Mouse (Mus musculus) MEL (cell line): ENCODE results near the gene Kcnn1. TPM values are rescaled to one million over a fixed set of nuclear protein-coding genes. Genes with fewer than 3 reads are reported as not detected.
A peak's percentile ranks its signal among the peaks of the same experiment; 100 is the strongest.

Experiments used
- DNase-seq: peaks from one replicate; pipeline ENCODE4 v3.0.0; 2011; ENCODE audit warnings: low read depth, low spot score
- H3K27ac ChIP-seq: 2 replicates; pipeline ENCODE4 v1.5.1; 2012; ENCODE audit warnings: low read depth, mild to moderate bottlenecking, control low read depth, low read length, moderate library complexity; ENCODE audit not compliant: control insufficient read depth
- H3K27me3 ChIP-seq, 2 experiments: fragments of 150-350 bp in 1 of 2; sonication (generic) in 1 of 2; 2 replicates each; pipeline ENCODE4 v1.6.1; 2012; ENCODE audit warnings: low read length in 2 of 2, mild to moderate bottlenecking in 2 of 2, improper control_type of control experiment in 1 of 2, moderate library complexity in 1 of 2; ENCODE audit not compliant: insufficient read depth in 2 of 2, control insufficient read depth in 1 of 2
- H3K36me3 ChIP-seq, 2 experiments: 2 replicates each; pipeline ENCODE4 v1.6.1; 2012 to 2014; ENCODE audit warnings: low read length in 2 of 2, improper control_type of control experiment in 1 of 2, inconsistent platforms in 1 of 2, mild to moderate bottlenecking in 1 of 2; ENCODE audit not compliant: insufficient read depth in 2 of 2, control insufficient read depth in 1 of 2
- H3K4me1 ChIP-seq, 2 experiments: fragments of 150-350 bp in 1 of 2; sonication (generic) in 1 of 2; 2 replicates each; pipeline ENCODE4 v1.6.1; 2012; ENCODE audit warnings: low read length in 2 of 2, improper control_type of control experiment in 1 of 2, mild to moderate bottlenecking in 1 of 2; ENCODE audit not compliant: insufficient read depth in 2 of 2, control insufficient read depth in 1 of 2
- H3K4me3 ChIP-seq, 2 experiments: fragments of 150-350 bp in 1 of 2; sonication (generic) in 1 of 2; 2 replicates each; pipeline ENCODE4 v1.5.1; 2012; ENCODE audit warnings: low read depth in 2 of 2, low read length in 2 of 2, mild to moderate bottlenecking in 2 of 2, moderate library complexity in 2 of 2, control low read depth in 1 of 2, improper control_type of control experiment in 1 of 2; ENCODE audit not compliant: control insufficient read depth in 1 of 2, insufficient read depth in 1 of 2
- H3K79me2 ChIP-seq: 2 replicates; pipeline ENCODE4 v1.6.1; 2012; ENCODE audit warnings: mild to moderate bottlenecking, low read length, moderate library complexity; ENCODE audit not compliant: control insufficient read depth, poor library complexity, insufficient read depth
- H3K9ac ChIP-seq: 2 replicates; pipeline ENCODE4 v1.6.1; 2012; ENCODE audit warnings: low read depth, mild to moderate bottlenecking, control low read depth, low read length, moderate library complexity; ENCODE audit not compliant: control insufficient read depth, poor library complexity, severe bottlenecking
- H3K9me3 ChIP-seq: fragments of 150-350 bp; sonication (generic); replicated peaks from 2 replicates; pipeline ENCODE4 v1.6.1; 2012; ENCODE audit warnings: mild to moderate bottlenecking, low read length, improper control_type of control experiment, moderate library complexity; ENCODE audit not compliant: insufficient read depth
- BHLHE40 ChIP-seq: IDR thresholded peaks from 2 replicates; pipeline ENCODE4 v1.6.1; 2012; ENCODE audit warnings: low read depth, mild to moderate bottlenecking, inconsistent platforms, low read length, improper control_type of control experiment, borderline replicate concordance
- CTCF ChIP-seq, 3 experiments: IDR thresholded peaks in 2 of 3; conservative IDR thresholded peaks in 1 of 3; 2 replicates each; pipeline ENCODE4 v1.5.1; 2011 to 2012; ENCODE audit warnings: low read length in 3 of 3, low read depth in 2 of 3, mild to moderate bottlenecking in 2 of 3, improper control_type of control experiment in 1 of 3, inconsistent platforms in 1 of 3, mixed read lengths in 1 of 3, moderate library complexity in 1 of 3; ENCODE audit not compliant: control insufficient read depth in 1 of 3, insufficient read depth in 1 of 3, poor library complexity in 1 of 3, severe bottlenecking in 1 of 3
- E2F4 ChIP-seq: IDR thresholded peaks from 2 replicates; pipeline ENCODE4 v1.6.1; 2011; ENCODE audit warnings: low read depth, low read length, improper control_type of control experiment, borderline replicate concordance
- ETS1 ChIP-seq: IDR thresholded peaks from 2 replicates; pipeline ENCODE4 v1.6.1; 2012; ENCODE audit warnings: low read depth, mild to moderate bottlenecking, inconsistent platforms, low read length, improper control_type of control experiment, moderate library complexity
- KAT2A ChIP-seq: conservative IDR thresholded peaks from 2 replicates; pipeline ENCODE4 v1.6.1; 2012; ENCODE audit warnings: low read depth, low read length, improper control_type of control experiment, inconsistent platforms
- MAX ChIP-seq: IDR thresholded peaks from 2 replicates; pipeline ENCODE4 v1.6.1; 2011; ENCODE audit warnings: low read length, improper control_type of control experiment
- MAZ ChIP-seq: IDR thresholded peaks from 2 replicates; pipeline ENCODE4 v1.6.1; 2012; ENCODE audit warnings: low read depth, mild to moderate bottlenecking, inconsistent platforms, low read length, improper control_type of control experiment
- MXI1 ChIP-seq: IDR thresholded peaks from 2 replicates; pipeline ENCODE4 v1.6.1; 2011; ENCODE audit warnings: mild to moderate bottlenecking, low read depth, low read length, improper control_type of control experiment
- MYB ChIP-seq: IDR thresholded peaks from 2 replicates; pipeline ENCODE4 v1.6.1; 2011; ENCODE audit warnings: mild to moderate bottlenecking, low read depth, low read length, improper control_type of control experiment
- NRF1 ChIP-seq: IDR thresholded peaks from 2 replicates; pipeline ENCODE4 v1.6.1; 2014; ENCODE audit warnings: low read depth, mild to moderate bottlenecking, inconsistent platforms, low read length, improper control_type of control experiment, moderate library complexity; ENCODE audit not compliant: poor library complexity, insufficient read depth, severe bottlenecking
- POLR2AphosphoS5 ChIP-seq: IDR thresholded peaks from 2 replicates; pipeline ENCODE4 v1.6.1; 2012; ENCODE audit warnings: low read depth, borderline replicate concordance, mild to moderate bottlenecking, inconsistent platforms, low read length, moderate library complexity, mixed read lengths
- TAL1 ChIP-seq: IDR thresholded peaks from 2 replicates; pipeline ENCODE4 v1.6.1; 2012; ENCODE audit warnings: mild to moderate bottlenecking, inconsistent platforms, low read length, moderate library complexity, mixed read lengths
- TBP ChIP-seq: IDR thresholded peaks from 2 replicates; pipeline ENCODE4 v1.8.0; 2011; ENCODE audit warnings: low read depth, low read length, improper control_type of control experiment
- TCF12 ChIP-seq: IDR thresholded peaks from 2 replicates; pipeline ENCODE4 v1.6.1; 2014; ENCODE audit warnings: low read depth, mild to moderate bottlenecking, inconsistent platforms, low read length, improper control_type of control experiment, moderate library complexity
- USF1 ChIP-seq: IDR thresholded peaks from 2 replicates; pipeline ENCODE4 v1.6.1; 2014; ENCODE audit warnings: low read depth, mild to moderate bottlenecking, inconsistent platforms, low read length, improper control_type of control experiment, moderate library complexity
- ZC3H11A ChIP-seq: IDR thresholded peaks from 2 replicates; pipeline ENCODE4 v1.6.1; 2012; ENCODE audit warnings: low read depth, mild to moderate bottlenecking, inconsistent platforms, low read length, improper control_type of control experiment
- polyA plus RNA-seq, 2 experiments: library from polyadenylated mRNA; stranded (reverse) in 1 of 2; unstranded in 1 of 2; fragments of >175 nt in 1 of 2; fragments of >200 nt in 1 of 2; gene quantifications; 2 replicates each; pipeline versions ENCODE4 v1.2.1 to v1.2.4; 2012; ENCODE audit warnings: low replicate concordance in 2 of 2, low read depth in 1 of 2; ENCODE audit not compliant: insufficient read length in 2 of 2, insufficient read depth in 1 of 2, missing spikeins in 1 of 2
- total RNA-seq: library from RNA; depleted of rRNA; stranded (reverse); fragments of 300-350 nt; gene quantifications from 2 replicates; pipeline ENCODE4 v1.2.3, GENCODE M21; 2012

The Kcnn1 gene
- total and polyA plus RNA-seq, 3 experiments = 8.9 to 10.7 TPM; not detected in 1

DNA sequence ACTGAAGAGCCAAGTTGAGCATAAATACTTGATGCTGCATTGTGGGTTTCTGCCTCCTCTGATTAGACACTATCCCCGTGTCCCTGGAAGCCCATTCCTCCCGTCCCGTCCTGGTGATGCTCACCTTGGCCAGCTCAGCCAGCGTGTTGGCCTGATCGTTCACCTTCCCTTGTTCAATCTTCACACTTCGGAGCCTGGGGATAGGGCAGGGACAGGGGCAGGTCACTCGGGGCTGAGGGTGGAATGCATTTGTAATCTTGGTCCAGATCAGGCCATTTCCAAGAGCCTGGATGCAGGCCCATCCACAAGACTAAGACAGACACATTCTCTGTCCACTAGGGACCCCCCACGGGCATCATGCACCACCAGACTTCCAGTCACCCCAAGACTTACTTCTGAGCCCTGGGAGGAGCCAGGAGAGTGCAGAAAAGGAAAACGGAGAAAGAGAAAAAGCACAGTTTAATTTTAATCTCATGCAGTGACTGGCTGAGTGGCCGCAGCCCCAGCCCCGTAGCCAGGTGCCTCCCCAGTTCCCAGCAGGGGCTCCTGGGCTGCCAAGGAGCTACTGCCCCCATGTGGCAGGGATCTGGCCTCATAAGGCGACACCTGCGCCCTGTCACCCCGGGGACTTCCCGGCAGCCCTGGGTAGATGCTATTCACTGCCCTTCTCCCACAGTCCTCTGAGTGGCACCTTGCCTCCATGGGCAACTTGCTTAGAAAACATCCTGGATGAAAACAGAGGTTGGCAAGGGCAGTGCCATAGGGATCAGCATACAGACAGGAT lies 16.5 kb downstream of the Kcnn1 start:
- no peaks in the 10 kb centered on the region for H3K9me3 ChIP-seq
- H3K27me3 ChIP-seq = no peaks in the 10 kb centered on the region
- no peak for DNase-seq
- peaks cover 0 to 6% of the 10 kb centered on the region in 2 experiments; a peak in 3 of 4 replicates for H3K4me1 ChIP-seq
- peaks cover 0 to 2% of the 10 kb centered on the region in 2 experiments; a peak in 1 of 4 replicates for H3K36me3 ChIP-seq
- H3K4me3 ChIP-seq = no peak overlapping the region
- TF ChIP-seq CTCF (IDR thresholded peaks at IDR 0.05 in 2 of 3, conservative IDR thresholded peaks at IDR 0.05 in 1 of 3; ENCODE audit: control insufficient read depth in 1 of 3, insufficient read depth in 1 of 3, low read depth in 2 of 3, low read length in 3 of 3, poor library complexity in 1 of 3, severe bottlenecking in 1 of 3) (peak in 2 of 3 experiments; percentile 26 to 45; a peak in 4 of 6 replicates), NRF1 (no peak)
- H3K9ac ChIP-seq = no peak overlapping the region
- H3K79me2 ChIP-seq = no peaks in the 10 kb centered on the region
- no peak overlapping the region for H3K27ac ChIP-seq

DNA sequence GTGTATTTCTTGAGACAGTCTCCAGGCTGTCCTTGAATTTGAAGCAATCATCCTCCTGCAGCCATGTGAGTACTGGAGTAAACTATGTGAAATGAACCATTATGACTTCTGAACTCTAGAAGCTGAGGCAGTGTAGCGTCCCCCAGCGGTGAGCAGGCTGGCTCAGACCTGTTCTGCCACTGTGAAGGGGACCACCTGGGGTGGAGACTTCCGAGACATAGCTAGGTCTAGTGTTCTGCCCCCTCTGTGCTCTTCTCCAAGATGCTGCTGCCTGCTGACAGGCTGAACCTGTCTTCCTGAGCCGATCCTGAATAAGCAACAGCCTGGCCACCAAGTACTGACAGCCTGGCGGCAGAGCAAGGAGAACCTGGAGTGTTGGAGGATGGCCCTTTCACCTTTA lies 17.9 kb downstream of the Kcnn1 start:
- H3K36me3 ChIP-seq = peaks cover 0 to 11% of the 10 kb centered on the region in 2 experiments; a peak in 2 of 4 replicates
- DNase-seq = no peak
- H3K79me2 ChIP-seq = no peaks in the 10 kb centered on the region; the same call in 1 of the 2 replicates
- H3K9me3 ChIP-seq = no peaks in the 10 kb centered on the region
- no peak overlapping the region for H3K9ac ChIP-seq
- H3K4me1 ChIP-seq = peaks cover 0 to 7% of the 10 kb centered on the region in 2 experiments; a peak in 1 of 4 replicates
- H3K27me3 ChIP-seq = no peaks in the 10 kb centered on the region
- TF ChIP-seq KAT2A = no peak
- TF ChIP-seq NRF1 = no peak
- TF ChIP-seq MYB = no peak
- no peak for TF ChIP-seq TCF12
- no peak for TF ChIP-seq TAL1
- no peak for TF ChIP-seq MAX
- no peak for TF ChIP-seq MXI1
- no peak for TF ChIP-seq CTCF (IDR thresholded peaks at IDR 0.05 in 2 of 3, conservative IDR thresholded peaks at IDR 0.05 in 1 of 3; ENCODE audit: control insufficient read depth in 1 of 3, insufficient read depth in 1 of 3, low read depth in 2 of 3, low read length in 3 of 3, poor library complexity in 1 of 3, severe bottlenecking in 1 of 3)
- TF ChIP-seq ETS1 = no peak
- no peak for TF ChIP-seq TBP
- TF ChIP-seq E2F4 = no peak
- no peak for TF ChIP-seq BHLHE40
- TF ChIP-seq MAZ = no peak
- TF ChIP-seq POLR2AphosphoS5 = no peak
- TF ChIP-seq ZC3H11A = no peak
- TF ChIP-seq USF1 = no peak
- H3K27ac ChIP-seq = no peak overlapping the region
- no peak overlapping the region for H3K4me3 ChIP-seq
